Mouse (Mus musculus) c-Kit-positive CD71-positive TER-119-positive erythroid progenitor cells, embryonic 14.5 days (primary cell): ENCODE data around the gene BC067074.
"Not testable (repeated sequence)": the region's sequence is repeated elsewhere in the genome, so short reads cannot be mapped to it uniquely, and the experiment has no call there.

Experiments
- DNase-seq: peaks from one replicate; pipeline ENCODE4 v3.0.0-alpha.2; 2013; ENCODE audit warnings: low spot score

BC067074 gene

GRCm38 (mm10) chr13:113292975-113293706 lies at the start of gene BC067074:
TSS of gene BC067074 (plus strand) at chr13:113293159.
- DNase-seq: no peak

GRCm38 (mm10) chr13:113245025-113245424 lies 47.9 kb upstream of the BC067074 start:
- DNase-seq: no peak

- not testable (repeated sequence) for DNase-seq
Observed at GRCm38 (mm10) chr13:113252580-113252979, 40.4 kb upstream of the BC067074 start.

- DNase-seq: no peak
Observed at GRCm38 (mm10) chr13:113256766-113257165, 36.2 kb upstream of the BC067074 start.

GRCm38 (mm10) chr13:113257190-113257589 lies 35.8 kb upstream of the BC067074 start:
- DNase-seq: no peak

- no peak for DNase-seq
Observed at GRCm38 (mm10) chr13:113259237-113259636, 33.7 kb upstream of the BC067074 start.

GRCm38 (mm10) chr13:113262822-113263221 lies 30.1 kb upstream of the BC067074 start:
- no peak for DNase-seq

GRCm38 (mm10) chr13:113265257-113265656 lies 27.7 kb upstream of the BC067074 start:
- no peak for DNase-seq

GRCm38 (mm10) chr13:113266495-113266951 lies 26.4 kb upstream of the BC067074 start:
- DNase-seq: peak; percentile 44

- no peak for DNase-seq
Observed at GRCm38 (mm10) chr13:113267204-113267603, 25.8 kb upstream of the BC067074 start.

- DNase-seq: peak; percentile 49
Observed at GRCm38 (mm10) chr13:113269777-113270776, 22.9 kb upstream of the BC067074 start.

GRCm38 (mm10) chr13:113271189-113271588 lies 21.8 kb upstream of the BC067074 start:
- DNase-seq: no peak

GRCm38 (mm10) chr13:113287141-113287540 lies 5.8 kb upstream of the BC067074 start:
- DNase-seq: no peak

GRCm38 (mm10) chr13:113288210-113289197 lies 4.5 kb upstream of the BC067074 start:
- DNase-seq: no peak

- DNase-seq: no peak
Observed at GRCm38 (mm10) chr13:113289760-113290159, 3.2 kb upstream of the BC067074 start.

- no peak for DNase-seq
Observed at GRCm38 (mm10) chr13:113292001-113292400, 958 bp upstream of the BC067074 start.

GRCm38 (mm10) chr13:113293707-113294432 lies 911 bp downstream of the BC067074 start:
- DNase-seq: no peak

GRCm38 (mm10) chr13:113295817-113296485 lies 3.0 kb downstream of the BC067074 start:
- DNase-seq: no peak

GRCm38 (mm10) chr13:113306581-113306980 lies 13.6 kb downstream of the BC067074 start:
- no peak for DNase-seq

- DNase-seq: no peak
Observed at GRCm38 (mm10) chr13:113319588-113319987, 26.6 kb downstream of the BC067074 start.
